Mouse (Mus musculus) stomach, postnatal 0 days (tissue): ENCODE measurements around the gene Etfdh.

ENCODE experiments used
- CTCF ChIP-seq: IDR thresholded peaks from 2 replicates; pipeline ENCODE4 v1.5.1; 2016; ENCODE audit warnings: antibody characterized with exemption, low read depth, mild to moderate bottlenecking, moderate library complexity
- EP300 ChIP-seq: optimal IDR thresholded peaks from 2 replicates; pipeline ENCODE3; 2016; ENCODE audit warnings: antibody characterized with exemption

GRCm38 (mm10) chr3:79656682-79657081 is 27.4 kb upstream of the Etfdh start:
- TF ChIP-seq CTCF (no peak), EP300 (no peak)
